Mouse (Mus musculus): ENCODE data around the gene Zfhx3. TPM values are rescaled to one million over a fixed set of nuclear protein-coding genes. Genes with fewer than 3 reads are reported as not detected.

Gene Zfhx3
- total RNA-seq, 2 experiments from 2014 or later, result 4.3 to 4.6 TPM

DNA sequence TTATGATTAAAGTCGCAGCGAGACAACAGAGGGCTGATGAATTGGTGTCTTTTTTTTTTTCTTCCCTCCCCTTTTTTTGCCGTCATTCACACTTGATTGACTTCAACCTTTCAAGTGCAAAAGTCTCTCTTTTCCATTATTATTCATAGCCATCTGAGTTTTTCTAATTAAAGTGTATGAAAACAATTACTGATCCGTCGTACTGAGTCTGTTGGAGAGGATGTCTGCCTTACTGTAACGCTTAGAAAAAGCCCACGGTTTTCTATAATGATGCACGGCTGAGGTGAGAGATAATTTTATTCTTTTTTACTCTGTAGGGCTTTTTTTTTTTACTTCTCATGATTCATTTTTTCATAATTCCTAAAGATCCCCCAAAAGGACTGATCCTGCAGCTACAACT, 1000.2 kb downstream of the Zfhx3 start:
- Histone ChIP-seq H3K4me3 (no peak overlapping the region), H3K27ac (no peak overlapping the region)
- TF ChIP-seq CTCF (conservative IDR thresholded peaks at IDR 0.05), result no peak
- DNase-seq (ENCODE audit: low spot score in 2 of 2), result no peak

GRCm38 (mm10) chr8:108943132-108943531, 1000.7 kb downstream of the Zfhx3 start:
- no peak for TF ChIP-seq CTCF (conservative IDR thresholded peaks at IDR 0.05)
- no peak for DNase-seq (ENCODE audit: low spot score in 2 of 2)
- Histone ChIP-seq H3K27ac (no peak overlapping the region), H3K4me3 (no peak overlapping the region)

- no peak for TF ChIP-seq CTCF (conservative IDR thresholded peaks at IDR 0.05)
- H3K27ac ChIP-seq, result no peak overlapping the region
- no peak overlapping the region for H3K4me3 ChIP-seq
- DNase-seq (ENCODE audit: low spot score in 2 of 2), result no peak
Observed at GRCm38 (mm10) chr8:108944312-108944711, 1001.9 kb downstream of the Zfhx3 start.

GRCm38 (mm10) chr8:108950311-108950710, 1007.9 kb downstream of the Zfhx3 start:
- no peak for TF ChIP-seq CTCF (conservative IDR thresholded peaks at IDR 0.05)
- no peak overlapping the region for H3K27ac ChIP-seq
- no peak for DNase-seq (ENCODE audit: low spot score in 2 of 2)
- no peak overlapping the region for H3K4me3 ChIP-seq

DNA sequence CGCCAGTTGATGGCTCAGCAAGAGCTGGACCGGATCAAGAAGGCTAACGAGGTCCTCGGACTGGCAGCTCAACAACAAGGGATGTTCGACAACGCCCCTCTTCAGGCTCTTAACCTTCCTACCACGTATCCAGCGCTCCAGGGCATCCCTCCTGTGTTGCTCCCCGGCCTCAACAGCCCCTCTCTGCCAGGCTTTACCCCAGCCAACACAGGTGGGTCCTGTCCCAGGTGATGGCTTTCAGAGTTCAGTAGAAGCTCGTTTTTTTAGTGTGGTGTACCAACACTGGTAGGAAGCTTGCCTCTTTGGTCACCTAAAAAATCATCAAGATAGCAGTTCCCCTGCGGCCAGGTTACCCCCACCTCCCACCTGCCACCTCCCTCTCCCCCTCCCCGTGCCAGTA, 1009.1 kb downstream of the Zfhx3 start:
- TF ChIP-seq CTCF (conservative IDR thresholded peaks at IDR 0.05), result no peak
- no peak for DNase-seq (ENCODE audit: low spot score in 2 of 2)
- H3K4me3 ChIP-seq, result no peak overlapping the region
- H3K27ac ChIP-seq, result no peak overlapping the region

- TF ChIP-seq CTCF (conservative IDR thresholded peaks at IDR 0.05), result no peak
- no peak overlapping the region for H3K27ac ChIP-seq
- peak overlapping the region; percentile 1; the same call in 1 of the 2 replicates for H3K4me3 ChIP-seq
- no peak for DNase-seq (ENCODE audit: low spot score in 2 of 2)
Observed at GRCm38 (mm10) chr8:108956416-108956815, 1014.0 kb downstream of the Zfhx3 start.

- Histone ChIP-seq H3K27ac (no peak overlapping the region), H3K4me3 (no peak overlapping the region)
- no peak for TF ChIP-seq CTCF (conservative IDR thresholded peaks at IDR 0.05)
- no peak for DNase-seq (ENCODE audit: low spot score in 2 of 2)
Observed at GRCm38 (mm10) chr8:108962516-108962915, 1020.1 kb downstream of the Zfhx3 start.

DNA sequence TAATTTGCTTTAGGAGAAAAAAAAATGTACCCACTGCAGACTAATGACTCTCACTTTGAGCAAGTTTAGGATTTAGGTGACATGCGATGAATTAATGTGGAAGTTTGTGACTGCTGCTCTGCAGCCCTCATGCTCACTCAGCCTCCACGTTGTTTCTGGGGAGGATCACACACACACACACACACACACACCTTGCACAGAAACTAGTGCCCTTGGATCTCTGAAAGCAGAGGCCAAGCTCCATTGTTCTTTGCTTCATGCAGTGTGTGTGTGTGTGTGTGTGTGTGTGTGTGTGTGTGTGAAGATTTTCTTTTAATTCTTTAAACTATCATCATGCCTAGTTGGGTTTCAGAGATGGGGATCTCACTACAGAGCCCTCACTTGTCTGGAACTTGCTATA, 1020.7 kb downstream of the Zfhx3 start:
- TF ChIP-seq CTCF (conservative IDR thresholded peaks at IDR 0.05), result no peak
- no peak for DNase-seq (ENCODE audit: low spot score in 2 of 2)
- no peak overlapping the region for H3K4me3 ChIP-seq
- H3K27ac ChIP-seq, result no peak overlapping the region

- no peak for DNase-seq (ENCODE audit: low spot score in 2 of 2)
- no peak for TF ChIP-seq CTCF (conservative IDR thresholded peaks at IDR 0.05)
- Histone ChIP-seq H3K4me3 (no peak overlapping the region), H3K27ac (no peak overlapping the region)
Observed at GRCm38 (mm10) chr8:108966041-108966440, 1023.6 kb downstream of the Zfhx3 start.

DNA sequence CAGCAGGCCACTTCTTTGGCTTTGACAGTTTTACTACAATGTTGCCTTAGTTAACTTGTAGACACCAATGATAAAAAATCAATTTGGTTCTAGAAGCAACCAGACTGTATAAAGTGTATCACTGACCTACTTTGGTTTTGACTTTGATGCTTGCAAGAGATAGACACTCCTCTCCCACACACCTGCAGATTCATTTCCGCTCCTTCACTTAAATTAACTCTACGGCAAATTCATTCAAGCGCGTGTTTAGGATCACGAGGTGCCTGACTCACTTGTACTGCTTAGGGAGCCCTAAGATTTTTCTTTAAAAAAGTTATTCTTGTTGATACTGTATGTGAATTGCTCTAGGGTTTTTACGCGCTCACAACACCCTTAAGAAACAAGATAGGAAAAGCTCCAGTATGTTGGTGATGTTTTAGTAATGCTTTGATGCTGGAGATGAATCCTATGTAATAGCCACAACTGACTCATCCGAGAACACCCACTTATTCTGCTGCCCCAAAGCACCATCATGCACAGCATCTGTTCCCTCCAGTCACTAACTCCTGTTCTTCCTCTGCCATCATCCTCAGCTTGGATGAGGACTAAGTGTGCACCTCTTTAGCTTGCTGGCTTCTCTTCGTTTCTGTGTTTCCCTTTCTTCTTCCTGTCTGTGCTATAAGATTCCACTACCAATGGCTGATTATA, 1031.3 kb downstream of the Zfhx3 start:
- no peak overlapping the region for H3K27ac ChIP-seq
- H3K4me3 ChIP-seq, result no peak overlapping the region
- peak in 1 of 2 experiments; percentile 41 for DNase-seq (ENCODE audit: low spot score in 2 of 2)
- no peak for TF ChIP-seq CTCF (conservative IDR thresholded peaks at IDR 0.05)

DNA sequence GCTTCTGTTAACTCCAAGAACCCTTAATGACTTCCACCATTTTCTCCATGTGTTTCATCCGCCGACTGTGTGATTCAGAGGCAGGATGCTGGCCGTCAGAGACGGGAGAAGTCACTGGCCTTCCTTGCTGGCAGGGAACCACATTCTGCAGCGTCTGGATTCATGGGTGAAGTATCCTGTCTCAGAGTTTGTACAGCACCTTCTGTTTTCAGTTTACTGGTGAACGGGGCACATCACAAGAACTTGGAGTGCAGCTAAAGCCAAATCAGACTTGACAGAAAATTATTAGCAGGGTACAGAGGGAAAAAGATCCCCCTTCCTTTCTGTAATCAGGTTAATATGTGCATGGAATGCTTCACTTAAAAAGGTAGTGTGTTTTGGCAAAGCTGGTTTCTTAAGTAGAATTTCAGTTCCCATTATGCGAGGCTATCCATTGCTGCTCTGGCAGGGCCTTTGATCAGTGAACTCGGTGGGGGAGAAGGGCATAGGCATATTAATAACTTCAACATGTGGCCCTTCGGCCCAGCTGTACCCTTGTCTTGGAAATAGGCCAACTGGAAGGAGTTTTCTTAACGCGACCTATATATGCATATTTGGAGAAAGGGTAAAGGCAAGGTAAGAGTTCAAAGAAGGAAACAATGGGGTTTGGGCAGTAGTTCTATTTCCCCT, 1035.4 kb downstream of the Zfhx3 start:
- no peak for DNase-seq (ENCODE audit: low spot score in 2 of 2)

GRCm38 (mm10) chr8:108978362-108978750, 1035.9 kb downstream of the Zfhx3 start:
- Histone ChIP-seq H3K4me3 (no peak overlapping the region), H3K27ac (no peak overlapping the region)
- no peak for TF ChIP-seq CTCF (conservative IDR thresholded peaks at IDR 0.05)
- no peak for DNase-seq (ENCODE audit: low spot score in 2 of 2)

More for the DNA sequence above, 1035.4 kb downstream of the Zfhx3 start:
- no peak overlapping the region for H3K27ac ChIP-seq
- TF ChIP-seq CTCF (conservative IDR thresholded peaks at IDR 0.05), result no peak
- no peak overlapping the region for H3K4me3 ChIP-seq

GRCm38 (mm10) chr8:108984904-108985303, 1042.5 kb downstream of the Zfhx3 start:
- no peak overlapping the region for H3K27ac ChIP-seq

GRCm38 (mm10) chr8:108989841-108990240, 1047.4 kb downstream of the Zfhx3 start:
- TF ChIP-seq CTCF (conservative IDR thresholded peaks at IDR 0.05), result no peak
- no peak for DNase-seq (ENCODE audit: low spot score in 2 of 2)

More at GRCm38 (mm10) chr8:108984904-108985303, 1042.5 kb downstream of the Zfhx3 start:
- TF ChIP-seq CTCF (conservative IDR thresholded peaks at IDR 0.05), result no peak
- no peak overlapping the region for H3K4me3 ChIP-seq
- DNase-seq (ENCODE audit: low spot score in 2 of 2), result no peak

More at GRCm38 (mm10) chr8:108989841-108990240, 1047.4 kb downstream of the Zfhx3 start:
- Histone ChIP-seq H3K4me3 (no peak overlapping the region), H3K27ac (no peak overlapping the region)

All from layer of hippocampus, adult 2 months (tissue).